In the genomic region with DNA sequence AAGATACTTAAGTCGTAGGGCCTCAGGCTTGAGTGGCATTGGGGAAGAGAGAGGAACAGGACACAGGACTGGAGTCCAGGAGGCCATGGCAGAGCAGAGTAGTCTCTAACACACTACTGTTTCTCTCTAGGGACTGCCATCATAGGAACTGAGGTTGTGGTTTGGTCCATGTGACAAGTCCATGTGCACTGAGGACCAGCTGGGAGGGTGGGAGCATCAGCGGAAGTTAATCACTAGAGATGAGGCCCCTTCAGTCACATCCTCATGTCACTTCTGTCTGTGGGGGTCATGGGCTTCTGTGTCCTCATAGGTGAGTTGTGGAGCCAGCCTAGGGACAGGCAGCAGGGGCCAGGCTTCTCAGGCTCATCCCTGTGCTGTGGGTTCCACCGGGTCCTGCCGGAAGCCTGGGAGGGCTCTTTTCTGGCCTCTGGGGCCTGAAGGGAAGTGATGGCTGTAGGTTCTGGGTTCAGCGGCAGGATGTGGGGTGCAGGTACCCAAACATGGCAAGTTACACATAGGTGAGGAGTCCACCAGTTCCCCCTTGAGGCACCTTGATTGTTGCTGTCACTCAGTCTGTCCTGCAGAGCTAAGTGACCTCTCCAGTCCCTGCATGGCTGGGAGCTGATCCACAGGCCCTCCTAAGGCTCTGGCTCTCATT, we compare ENCODE assay signal across 10 mouse cellular contexts. TPM values are rescaled to one million over a fixed set of nuclear protein-coding genes. Genes with fewer than 3 reads are reported as not detected.
A peak's percentile ranks its signal among the peaks of the same experiment; 100 is the strongest.
DNase-seq lines count a peak whose midpoint lies in the region; ATAC-seq and TF ChIP-seq lines count a peak whose summit lies in the region.
"Had no signal": no experiment of that assay in that cellular context is flagged by ENCODE, and none has a peak within 500 bp of the region (broad histone marks: within the 10 kb centered on the region; RNA-seq: fewer than 3 reads in every experiment).

No protein-coding gene starts in this region.

- H3K36me3 ChIP-seq in forebrain, embryonic 12.5 days (replicated peaks), result peaks cover 54% of the 10 kb centered on the region
- peaks cover 17% of the 10 kb centered on the region; the same call in 1 of the 2 replicates for H3K36me3 ChIP-seq in forebrain, embryonic 15.5 days
- 0 out of 2 replicates have a peak, but pooled peaks cover 5% of the 10 kb centered on the region for H3K36me3 ChIP-seq in lung, postnatal 0 days (ENCODE audit: insufficient read depth, low read length)
- H3K36me3 ChIP-seq in hindbrain, postnatal 0 days (ENCODE audit: insufficient read depth, low read length), result peaks cover 12% of the 10 kb centered on the region
- peaks cover 5% of the 10 kb centered on the region; the same call in 1 of the 2 replicates for H3K36me3 ChIP-seq in midbrain, embryonic 16.5 days (ENCODE audit: control insufficient read depth, insufficient read depth, low read length)

- H3K4me3 ChIP-seq in forebrain, embryonic 12.5 days (replicated peaks), result no peak overlapping the region
- no peak overlapping the region for H3K4me3 ChIP-seq in forebrain, embryonic 15.5 days
- H3K4me3 ChIP-seq in lung, postnatal 0 days (ENCODE audit: low read depth, low read length), result no peak overlapping the region
- no peak overlapping the region for H3K4me3 ChIP-seq in hindbrain, postnatal 0 days (ENCODE audit: low read length)
- H3K4me3 ChIP-seq in midbrain, embryonic 16.5 days (ENCODE audit: low read depth, low read length), result no peak overlapping the region
- H3K4me3 ChIP-seq: lung, embryonic 15.5 days had no signal

- DNase-seq in lung, postnatal 0 days (ENCODE audit: low spot score), result no peak
- DNase-seq in lung, postnatal 4 days, result no peak
- DNase-seq in hindbrain, postnatal 0 days (ENCODE audit: low spot score), result no peak
- DNase-seq in right cerebral cortex, postnatal 36 days (ENCODE audit: low spot score in 2 of 2), result no peak
- DNase-seq in frontal cortex, postnatal 25 days (ENCODE audit: low spot score in 2 of 2), result no peak

- no peak for TF ChIP-seq CTCF in lung, postnatal 0 days (IDR thresholded peaks at IDR 0.05)
- TF ChIP-seq CTCF in hindbrain, postnatal 0 days (IDR thresholded peaks at IDR 0.05; ENCODE audit: low read depth), result no peak

- peak overlapping the region; percentile 22; the same call in 1 of the 2 replicates for H3K9ac ChIP-seq in forebrain, embryonic 12.5 days
- H3K9ac ChIP-seq in forebrain, embryonic 15.5 days (replicated peaks), result no peak overlapping the region
- no peak overlapping the region for H3K9ac ChIP-seq in lung, postnatal 0 days (replicated peaks; ENCODE audit: low read depth)
- peak overlapping the region; percentile 28; the same call in 1 of the 2 replicates for H3K9ac ChIP-seq in hindbrain, postnatal 0 days (replicated peaks; ENCODE audit: low read length)
- 0 out of 2 replicates have a peak overlapping the region, but pooled peaks have one; percentile 4 for H3K9ac ChIP-seq in midbrain, embryonic 16.5 days (ENCODE audit: low read depth, low read length)
- H3K9ac ChIP-seq: lung, embryonic 15.5 days had no signal

- no peak overlapping the region for H3K4me2 ChIP-seq in forebrain, embryonic 12.5 days
- H3K4me2 ChIP-seq in forebrain, embryonic 15.5 days (replicated peaks), result no peak overlapping the region
- no peak overlapping the region for H3K4me2 ChIP-seq in lung, postnatal 0 days (replicated peaks; ENCODE audit: low read depth, low read length)
- H3K4me2 ChIP-seq in hindbrain, postnatal 0 days (ENCODE audit: low read depth, low read length), result no peak overlapping the region
- no peak overlapping the region for H3K4me2 ChIP-seq in midbrain, embryonic 16.5 days (ENCODE audit: low read length)
- H3K4me2 ChIP-seq: lung, embryonic 15.5 days had no signal

- H3K9me3 ChIP-seq in forebrain, embryonic 12.5 days, result no peaks in the 10 kb centered on the region
- no peaks in the 10 kb centered on the region for H3K9me3 ChIP-seq in forebrain, embryonic 15.5 days
- no peaks in the 10 kb centered on the region for H3K9me3 ChIP-seq in lung, postnatal 0 days (ENCODE audit: low read length)
- no peaks in the 10 kb centered on the region for H3K9me3 ChIP-seq in hindbrain, postnatal 0 days (ENCODE audit: low read length)
- H3K9me3 ChIP-seq in midbrain, embryonic 16.5 days (replicated peaks; ENCODE audit: control insufficient read depth, low read length, poor library complexity, severe bottlenecking), result no peaks in the 10 kb centered on the region
- H3K9me3 ChIP-seq: lung, embryonic 15.5 days had no signal

- no peaks in the 10 kb centered on the region for H3K27me3 ChIP-seq in forebrain, embryonic 12.5 days
- H3K27me3 ChIP-seq in forebrain, embryonic 15.5 days, result no peaks in the 10 kb centered on the region
- H3K27me3 ChIP-seq in lung, postnatal 0 days (replicated peaks; ENCODE audit: insufficient read depth, low read length), result no peaks in the 10 kb centered on the region
- H3K27me3 ChIP-seq in hindbrain, postnatal 0 days (ENCODE audit: insufficient read depth, low read length), result no peaks in the 10 kb centered on the region
- H3K27me3 ChIP-seq in midbrain, embryonic 16.5 days (ENCODE audit: control insufficient read depth, insufficient read depth, low read depth, low read length), result no peaks in the 10 kb centered on the region
- H3K27me3 ChIP-seq: lung, embryonic 15.5 days had no signal

- TF ChIP-seq EP300 in lung, postnatal 0 days (IDR thresholded peaks at IDR 0.05), result no peak

- 82% methylated on average over 5 of the region's 5 CpGs for WGBS in forebrain, embryonic 12.5 days
- 80% methylated on average over 5 of the region's 5 CpGs for WGBS in forebrain, embryonic 15.5 days
- WGBS in lung, postnatal 0 days, result 70% methylated on average over 5 of the region's 5 CpGs
- whole genome bisulfite sequencing in hindbrain, postnatal 0 days, result 73% methylated on average over 5 of the region's 5 CpGs
- WGBS in midbrain, embryonic 16.5 days, result 85% methylated on average over 5 of the region's 5 CpGs

- no peak overlapping the region for H3K27ac ChIP-seq in forebrain, embryonic 12.5 days
- no peak overlapping the region for H3K27ac ChIP-seq in forebrain, embryonic 15.5 days (replicated peaks)
- peak overlapping the region; percentile 51; the same call in 1 of the 2 replicates for H3K27ac ChIP-seq in lung, postnatal 0 days (ENCODE audit: low read length)
- peak overlapping the region; percentile 37; the same call in 1 of the 2 replicates for H3K27ac ChIP-seq in hindbrain, postnatal 0 days
- H3K27ac ChIP-seq in midbrain, embryonic 16.5 days (ENCODE audit: low read length), result no peak overlapping the region
- H3K27ac ChIP-seq: kidney, postnatal 0 days; lung, embryonic 15.5 days had no signal

- H3K4me1 ChIP-seq in forebrain, embryonic 12.5 days, result peaks cover 38% of the 10 kb centered on the region
- peaks cover 47% of the 10 kb centered on the region for H3K4me1 ChIP-seq in forebrain, embryonic 15.5 days
- H3K4me1 ChIP-seq in lung, postnatal 0 days (ENCODE audit: insufficient read depth, low read depth, low read length), result peaks cover 17% of the 10 kb centered on the region; the same call in 1 of the 2 replicates
- H3K4me1 ChIP-seq in hindbrain, postnatal 0 days (ENCODE audit: insufficient read depth, low read length), result peaks cover 22% of the 10 kb centered on the region
- peaks cover 40% of the 10 kb centered on the region for H3K4me1 ChIP-seq in midbrain, embryonic 16.5 days (ENCODE audit: control insufficient read depth, insufficient read depth, low read length)

- ATAC-seq in forebrain, embryonic 12.5 days (ENCODE audit: low FRiP score), result no peak
- no peak for ATAC-seq in forebrain, embryonic 15.5 days (replicated peaks)
- ATAC-seq in lung, postnatal 0 days, result no peak
- ATAC-seq in hindbrain, postnatal 0 days, result no peak
- ATAC-seq in midbrain, embryonic 16.5 days, result no peak

RNA-seq across cellular contexts. Expression of gene Dazap1, which starts 10.0 kb away (rescaled TPM):
- 65.1 and 69.7 TPM in 2 replicates for polyA plus RNA-seq in forebrain, embryonic 12.5 days (2016; fragmentation: Nextera tagmentation; extraction: Ambion mirVana)
- polyA plus RNA-seq in forebrain, embryonic 15.5 days (2015; fragmentation: Nextera tagmentation; extraction: Ambion mirVana), result 70.0 and 78.4 TPM in 2 replicates
- 37.8 and 38.1 TPM in 2 replicates for polyA plus RNA-seq in lung, postnatal 0 days (2015; fragmentation: Nextera tagmentation; extraction: Ambion mirVana)
- total RNA-seq in hindbrain, postnatal 0 days (2014; rRNA removed), result 79.1 and 104 TPM in 2 replicates
- polyA plus RNA-seq in hindbrain, postnatal 0 days (2015; fragmentation: Nextera tagmentation; extraction: Ambion mirVana), result 38.5 and 39.4 TPM in 2 replicates
- polyA plus RNA-seq in midbrain, embryonic 16.5 days (2015; fragmentation: Nextera tagmentation; extraction: Ambion mirVana), result 43.7 and 51.9 TPM in 2 replicates

RNA-seq across cellular contexts. Expression of gene Gamt, which starts 10.5 kb away (rescaled TPM):
- polyA plus RNA-seq in forebrain, embryonic 12.5 days (2016; fragmentation: Nextera tagmentation; extraction: Ambion mirVana), result 15.9 and 19.0 TPM in 2 replicates
- 21.3 and 24.0 TPM in 2 replicates for polyA plus RNA-seq in forebrain, embryonic 15.5 days (2015; fragmentation: Nextera tagmentation; extraction: Ambion mirVana)
- polyA plus RNA-seq in lung, postnatal 0 days (2015; fragmentation: Nextera tagmentation; extraction: Ambion mirVana), result 23.5 and 25.4 TPM in 2 replicates
- 40.9 and 44.5 TPM in 2 replicates for total RNA-seq in hindbrain, postnatal 0 days (2014; rRNA removed)
- polyA plus RNA-seq in hindbrain, postnatal 0 days (2015; fragmentation: Nextera tagmentation; extraction: Ambion mirVana), result 32.4 and 35.9 TPM in 2 replicates
- polyA plus RNA-seq in midbrain, embryonic 16.5 days (2015; fragmentation: Nextera tagmentation; extraction: Ambion mirVana), result 15.8 and 19.5 TPM in 2 replicates

RNA-seq across cellular contexts. Expression of gene Rps15, which starts 20.9 kb away (rescaled TPM):
- 708 and 760 TPM in 2 replicates for polyA plus RNA-seq in forebrain, embryonic 12.5 days (2016; fragmentation: Nextera tagmentation; extraction: Ambion mirVana)
- polyA plus RNA-seq in forebrain, embryonic 15.5 days (2015; fragmentation: Nextera tagmentation; extraction: Ambion mirVana), result 628 and 651 TPM in 2 replicates
- polyA plus RNA-seq in lung, postnatal 0 days (2015; fragmentation: Nextera tagmentation; extraction: Ambion mirVana), result 651 and 741 TPM in 2 replicates
- 1,031 and 1,483 TPM in 2 replicates for total RNA-seq in hindbrain, postnatal 0 days (2014; rRNA removed)
- 676 and 682 TPM in 2 replicates for polyA plus RNA-seq in hindbrain, postnatal 0 days (2015; fragmentation: Nextera tagmentation; extraction: Ambion mirVana)
- 465 and 476 TPM in 2 replicates for polyA plus RNA-seq in midbrain, embryonic 16.5 days (2015; fragmentation: Nextera tagmentation; extraction: Ambion mirVana)

RNA-seq across cellular contexts. Expression of gene Ndufs7, which starts 22.4 kb away (rescaled TPM):
- 201 and 216 TPM in 2 replicates for polyA plus RNA-seq in forebrain, embryonic 12.5 days (2016; fragmentation: Nextera tagmentation; extraction: Ambion mirVana)
- polyA plus RNA-seq in forebrain, embryonic 15.5 days (2015; fragmentation: Nextera tagmentation; extraction: Ambion mirVana), result 248 and 260 TPM in 2 replicates
- 295 and 327 TPM in 2 replicates for polyA plus RNA-seq in lung, postnatal 0 days (2015; fragmentation: Nextera tagmentation; extraction: Ambion mirVana)
- 246 and 291 TPM in 2 replicates for total RNA-seq in hindbrain, postnatal 0 days (2014; rRNA removed)
- polyA plus RNA-seq in hindbrain, postnatal 0 days (2015; fragmentation: Nextera tagmentation; extraction: Ambion mirVana), result 410 and 430 TPM in 2 replicates
- polyA plus RNA-seq in midbrain, embryonic 16.5 days (2015; fragmentation: Nextera tagmentation; extraction: Ambion mirVana), result 263 and 302 TPM in 2 replicates

RNA-seq across cellular contexts. Expression of gene Apc2, which starts 24.5 kb away (rescaled TPM):
- polyA plus RNA-seq in forebrain, embryonic 12.5 days (2016; fragmentation: Nextera tagmentation; extraction: Ambion mirVana), result 144 and 165 TPM in 2 replicates
- 205 and 210 TPM in 2 replicates for polyA plus RNA-seq in forebrain, embryonic 15.5 days (2015; fragmentation: Nextera tagmentation; extraction: Ambion mirVana)
- 0.57 and 0.85 TPM in 2 replicates for polyA plus RNA-seq in lung, postnatal 0 days (2015; fragmentation: Nextera tagmentation; extraction: Ambion mirVana)
- 358 and 374 TPM in 2 replicates for total RNA-seq in hindbrain, postnatal 0 days (2014; rRNA removed)
- 81.3 and 97.6 TPM in 2 replicates for polyA plus RNA-seq in hindbrain, postnatal 0 days (2015; fragmentation: Nextera tagmentation; extraction: Ambion mirVana)
- 172 and 205 TPM in 2 replicates for polyA plus RNA-seq in midbrain, embryonic 16.5 days (2015; fragmentation: Nextera tagmentation; extraction: Ambion mirVana)

Comparison
In these comparisons a context has a peak if more than half of its experiments do, and no peak if none do; other contexts are left out.
1. H3K9ac ChIP-seq: peak in forebrain, embryonic 12.5 days (single experiment), hindbrain, postnatal 0 days (single experiment) and midbrain, embryonic 16.5 days (single experiment); none in forebrain, embryonic 15.5 days (single experiment) and lung, postnatal 0 days (single experiment).
2. H3K27ac ChIP-seq: peak in lung, postnatal 0 days (single experiment) and hindbrain, postnatal 0 days (single experiment); none in forebrain, embryonic 12.5 days (single experiment), forebrain, embryonic 15.5 days (single experiment) and midbrain, embryonic 16.5 days (single experiment).